Mouse (Mus musculus): Measurements from ENCODE around the gene Spi1. TPM values are rescaled to one million over a fixed set of nuclear protein-coding genes. Genes with fewer than 3 reads are reported as not detected.

Spi1 gene
- total RNA-seq, 2 experiments from 2014 or later, result 3.2 to 6.4 TPM

- DNase-seq, result no peak
Observed at GRCm38 (mm10) chr2:91068162-91068871, 13.9 kb upstream of the Spi1 start.

GRCm38 (mm10) chr2:91068872-91069165, 13.4 kb upstream of the Spi1 start:
- no peak for DNase-seq

DNA sequence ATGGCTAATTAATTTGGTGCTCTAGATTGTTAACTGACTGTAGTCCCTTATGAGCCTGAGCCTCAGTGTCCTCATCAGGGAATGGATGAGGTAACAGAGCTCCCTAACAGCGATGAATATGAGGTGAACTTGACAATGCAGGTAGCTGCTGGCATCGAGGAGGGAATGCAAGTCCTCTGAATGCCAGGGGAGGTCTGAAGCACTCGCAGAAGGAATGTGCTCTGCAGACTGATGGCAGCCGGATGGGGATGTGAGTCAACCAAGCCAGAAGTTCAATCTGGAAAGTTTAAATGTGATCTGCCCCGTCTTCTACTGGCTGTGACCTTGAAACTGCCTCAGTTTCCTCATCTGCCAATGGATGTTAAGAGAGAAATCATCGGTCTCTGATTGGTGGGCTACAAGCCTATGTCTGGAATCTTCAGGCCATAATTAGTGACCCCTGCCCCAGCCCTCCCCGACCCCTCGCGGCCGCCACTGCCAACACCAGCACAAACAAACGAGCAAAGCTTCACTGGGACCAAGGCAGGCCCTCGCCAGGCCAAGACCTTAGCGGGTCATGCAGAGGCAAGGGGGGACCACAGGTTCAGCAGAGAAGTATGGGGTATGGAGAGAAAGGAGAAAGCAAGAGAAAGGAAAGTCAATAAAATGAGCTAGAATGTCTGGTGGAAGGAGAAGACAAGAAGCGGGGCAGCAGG, 12.7 kb upstream of the Spi1 start:
- DNase-seq, result no peak

GRCm38 (mm10) chr2:91070076-91070800, 12.0 kb upstream of the Spi1 start, which contains the start of gene Slc39a13:
TSS of gene Slc39a13 (minus strand) at chr2:91070417.
- DNase-seq, result peak; percentile 97

- DNase-seq, result no peak
Observed at GRCm38 (mm10) chr2:91071059-91071458, 11.1 kb upstream of the Spi1 start.

DNA sequence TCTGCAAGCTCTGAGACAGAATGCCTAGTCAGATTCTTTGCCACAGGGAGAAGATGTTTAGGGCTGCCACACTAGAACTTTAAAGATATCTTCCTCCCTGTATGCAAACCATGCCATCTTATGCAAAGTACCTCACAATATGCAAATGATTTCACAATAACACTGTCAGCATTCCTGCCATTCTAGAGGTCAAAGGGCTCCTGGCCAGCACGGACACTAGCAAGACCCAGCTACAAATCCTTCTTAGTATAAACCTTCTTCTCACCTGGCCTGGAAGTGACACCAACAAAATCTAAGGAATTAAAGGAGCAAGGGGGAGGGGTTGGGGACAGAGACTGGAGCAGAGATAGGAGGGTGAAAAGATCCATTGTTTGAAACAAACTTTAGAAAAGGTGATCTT, 10.1 kb upstream of the Spi1 start:
- no peak for DNase-seq

DNA sequence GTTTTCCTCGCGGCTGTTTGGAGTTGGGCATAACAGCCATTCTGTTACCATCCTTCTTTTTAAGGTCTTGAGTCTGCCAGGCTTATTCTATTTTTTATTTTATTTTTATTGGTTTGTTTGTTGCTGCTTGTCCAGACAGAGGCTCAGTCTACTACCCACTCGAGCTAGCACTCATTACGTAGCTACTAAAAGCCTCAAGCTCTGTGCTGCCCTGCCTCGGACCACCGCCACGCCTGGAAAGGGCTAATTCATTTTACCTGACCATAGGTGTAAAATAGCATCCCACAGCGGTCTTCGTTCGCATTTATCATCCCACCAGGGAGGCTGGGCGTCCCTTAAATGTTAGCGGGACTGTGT, 4.3 kb upstream of the Spi1 start:
- DNase-seq, result no peak

- DNase-seq, result no peak
Observed at GRCm38 (mm10) chr2:91078314-91079025, 3.7 kb upstream of the Spi1 start.

- no peak for DNase-seq
Observed at GRCm38 (mm10) chr2:91079026-91079384, 3.2 kb upstream of the Spi1 start.

GRCm38 (mm10) chr2:91080784-91081513, 1.2 kb upstream of the Spi1 start:
- DNase-seq, result no peak

GRCm38 (mm10) chr2:91082844-91083243, 654 bp downstream of the Spi1 start:
- no peak for DNase-seq

- no peak for DNase-seq
Observed at GRCm38 (mm10) chr2:91083366-91083940, 1.3 kb downstream of the Spi1 start.

- peak; percentile 55 for DNase-seq
Observed at GRCm38 (mm10) chr2:91084179-91084820, 2.1 kb downstream of the Spi1 start.

DNA sequence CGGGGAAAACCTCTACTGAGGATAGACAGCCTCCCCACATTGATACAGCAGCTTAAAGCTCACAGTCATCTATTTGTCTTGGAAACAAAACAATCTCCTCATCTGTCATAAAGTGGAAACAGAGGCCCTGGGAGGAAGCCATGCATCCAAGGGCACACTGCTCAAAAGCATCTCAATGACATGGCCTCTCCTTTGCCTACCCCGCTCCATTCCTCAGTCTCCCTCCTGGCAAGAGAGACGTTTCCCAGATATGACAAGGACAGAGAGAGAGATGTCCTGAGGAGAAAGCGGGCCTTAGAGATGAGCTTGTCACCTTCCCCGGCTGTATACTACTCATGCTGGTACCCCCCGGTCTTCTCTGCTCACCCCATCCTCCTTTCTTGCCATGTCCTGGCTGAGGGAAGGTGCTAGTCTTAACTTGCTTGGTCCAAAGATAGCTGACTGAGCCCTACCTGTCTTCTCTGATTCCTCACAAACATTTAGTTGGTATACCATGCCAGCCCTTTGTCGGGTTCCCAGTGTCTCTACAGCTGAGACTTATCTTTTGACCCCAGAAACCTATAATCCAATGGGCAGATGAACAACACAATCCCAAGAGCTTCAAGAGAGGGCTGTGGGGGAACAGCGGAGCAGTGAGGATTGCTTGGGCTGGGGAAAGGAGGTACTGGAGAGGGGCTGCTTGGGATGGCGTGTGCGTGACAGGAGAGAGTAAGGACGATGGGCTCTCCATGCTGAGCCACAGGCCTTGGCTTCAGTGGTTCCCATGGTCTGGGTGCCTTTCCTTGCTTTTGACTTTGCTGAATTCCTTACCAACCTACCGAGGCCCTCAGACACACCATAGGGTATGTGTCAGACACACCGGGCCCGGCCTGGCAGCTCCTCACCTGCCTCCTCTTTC, 3.6 kb downstream of the Spi1 start:
- DNase-seq, result no peak

- no peak for DNase-seq
Observed at GRCm38 (mm10) chr2:91086392-91087237, 4.4 kb downstream of the Spi1 start.

GRCm38 (mm10) chr2:91087453-91087852, 5.3 kb downstream of the Spi1 start:
- DNase-seq, result no peak

DNA sequence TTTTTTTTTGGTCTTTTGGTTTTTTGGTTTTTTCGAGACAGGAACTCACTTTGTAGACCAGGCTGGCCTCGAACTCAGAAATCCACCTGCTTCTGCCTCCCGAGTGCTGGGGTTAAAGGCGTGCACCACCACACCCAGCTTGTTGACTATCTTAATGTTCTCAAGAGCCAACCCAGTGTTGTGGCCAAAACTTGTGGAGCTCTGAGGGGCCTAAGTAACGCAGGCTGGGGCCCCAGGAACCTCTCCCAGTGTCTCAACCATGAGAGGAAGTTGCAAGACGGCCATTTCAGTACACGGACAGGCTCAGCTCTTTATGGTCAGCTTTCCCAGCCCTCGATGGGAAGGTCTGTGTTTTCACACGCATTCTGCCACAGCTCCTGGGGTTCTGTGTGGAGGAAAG, 6.8 kb downstream of the Spi1 start:
- no peak for DNase-seq

- no peak for DNase-seq
Observed at GRCm38 (mm10) chr2:91090208-91090607, 8.0 kb downstream of the Spi1 start.

DNA sequence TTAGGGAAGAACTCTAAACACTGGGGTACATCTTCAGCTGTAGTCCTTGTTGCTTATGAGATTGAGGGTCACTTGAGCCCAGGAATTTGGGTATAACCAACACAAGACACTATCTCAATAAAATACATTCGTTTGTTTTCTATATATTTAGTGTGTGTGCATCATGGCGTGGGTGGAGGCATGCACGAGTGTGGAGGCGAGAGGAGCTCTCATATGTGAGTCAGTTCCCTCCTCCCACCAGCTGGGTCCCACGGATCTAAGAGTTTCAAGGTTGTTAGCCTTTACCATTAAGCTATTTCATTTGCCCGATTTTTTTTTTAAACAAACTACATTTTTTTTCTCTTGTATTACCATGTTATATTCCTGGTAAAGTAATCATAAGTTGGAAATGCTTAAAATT, 8.6 kb downstream of the Spi1 start:
- no peak for DNase-seq
